Mouse (Mus musculus) spleen, adult 2 months (tissue): ENCODE results near the gene Cyp26c1. TPM values are rescaled to one million over a fixed set of nuclear protein-coding genes. Genes with fewer than 3 reads are reported as not detected.

Experiments
- DNase-seq, 2 experiments: peaks; one replicate each; pipeline versions ENCODE4 v3.0.0 to v3.0.0-alpha.2; 2012 to 2021; ENCODE audit warnings: low spot score in 2 of 2, low read depth in 1 of 2
- H3K27ac ChIP-seq: fragments of 200-500 bp; 2 replicates; pipeline ENCODE4 v1.5.1; 2012; ENCODE audit warnings: low read length, inconsistent platforms; ENCODE audit not compliant: insufficient read depth
- H3K27me3 ChIP-seq: fragments of 200-500 bp; 2 replicates; pipeline ENCODE4 v1.6.1; 2012; ENCODE audit warnings: mild to moderate bottlenecking, moderate library complexity, low read length, inconsistent platforms; ENCODE audit not compliant: control insufficient read depth, insufficient read depth
- H3K36me3 ChIP-seq: fragments of 200-500 bp; 2 replicates; pipeline ENCODE4 v1.6.1; 2012; ENCODE audit warnings: mild to moderate bottlenecking, low read length, inconsistent platforms; ENCODE audit not compliant: control insufficient read depth, insufficient read depth
- H3K4me1 ChIP-seq: fragments of 200-500 bp; 2 replicates; pipeline ENCODE4 v1.6.1; 2011; ENCODE audit warnings: inconsistent platforms; ENCODE audit not compliant: control insufficient read depth, insufficient read depth, insufficient read length
- H3K4me3 ChIP-seq: fragments of 200-500 bp; 2 replicates; pipeline ENCODE4 v1.5.1; 2011; ENCODE audit warnings: mild to moderate bottlenecking, inconsistent platforms; ENCODE audit not compliant: insufficient read depth, insufficient read length; ENCODE audit errors: extremely low read depth
- CTCF ChIP-seq: fragments of 200-500 bp; IDR thresholded peaks from 2 replicates; pipeline ENCODE4 v1.5.1; 2011; ENCODE audit warnings: mild to moderate bottlenecking, inconsistent platforms; ENCODE audit not compliant: insufficient read depth, insufficient read length, insufficient replicate concordance; ENCODE audit errors: extremely low read depth
- POLR2A ChIP-seq: fragments of 200-500 bp; IDR thresholded peaks from 2 replicates; pipeline ENCODE4 v1.6.1; 2011; ENCODE audit warnings: low read depth, low read length, inconsistent platforms
- WGBS: fragments of 180-500 bp; shearing (Covaris S2); methylation state at CpG from one replicate; pipeline ENCODE4 v1.1.7; 2018; 5-methylcytosine and 5-hydroxymethylcytosine counted together
- polyA plus RNA-seq: library from polyadenylated mRNA; depleted of rRNA; stranded (reverse); fragments of >200 nt; gene quantifications from 2 replicates; pipeline ENCODE4 v1.2.3, GENCODE M21; 2012; rRNA removed

Cyp26c1 gene
- polyA plus RNA-seq: 0.08 and 0.12 TPM in 2 replicates

DNA sequence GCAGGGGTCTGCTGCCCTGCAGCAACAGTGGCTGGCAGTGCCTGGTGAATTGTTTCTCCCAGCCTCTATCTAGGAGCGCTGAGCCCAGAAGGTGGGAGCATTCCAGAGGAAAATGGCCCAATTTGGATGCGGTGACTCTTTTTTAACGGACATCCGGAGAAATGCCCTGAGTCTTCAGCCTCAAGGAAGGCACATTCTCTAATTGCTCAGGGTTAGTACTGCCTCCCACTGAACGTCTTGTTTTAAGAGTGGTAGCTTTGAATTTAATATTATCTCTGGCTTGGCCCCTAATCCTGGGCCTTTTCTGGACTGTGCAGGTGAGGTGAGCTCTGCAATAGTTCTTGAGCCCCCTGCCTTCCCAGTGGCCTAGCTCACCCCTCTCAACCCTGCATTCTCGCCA is at the start of gene Cyp26c1:
Gene Cyp26c1, plus strand, starts transcription at position 301 of the 400 bp plus-strand sequence.
- no peak for DNase-seq
- Histone ChIP-seq H3K36me3 (peaks cover 32% of the 10 kb centered on the region), H3K27me3 (no peaks in the 10 kb centered on the region), H3K4me1 (no peaks in the 10 kb centered on the region), H3K27ac (no peak within 1 kb of the TSS), H3K4me3 (no peak within 1 kb of the TSS)
- WGBS: 91% methylated on average over 6 of the region's 6 CpGs
- no peak for TF ChIP-seq POLR2A
- no peak for TF ChIP-seq CTCF

- 80% methylated on average over 2 of the region's 2 CpGs for WGBS
- DNase-seq: no peak
- Histone ChIP-seq H3K36me3 (peaks cover 4% of the 10 kb centered on the region; the same call in 1 of the 2 replicates), H3K27ac (no peak overlapping the region), H3K4me1 (no peaks in the 10 kb centered on the region), H3K27me3 (no peaks in the 10 kb centered on the region), H3K4me3 (no peak overlapping the region)
- TF ChIP-seq CTCF: no peak
- no peak for TF ChIP-seq POLR2A
These were observed 37.4 kb upstream of the Cyp26c1 start for GRCm38 (mm10) chr19:37647994-37648393.

GRCm38 (mm10) chr19:37650526-37650925 is 34.9 kb upstream of the Cyp26c1 start:
- Histone ChIP-seq H3K4me3 (no peak overlapping the region), H3K4me1 (no peaks in the 10 kb centered on the region), H3K27me3 (no peaks in the 10 kb centered on the region), H3K27ac (no peak overlapping the region), H3K36me3 (peaks cover 11% of the 10 kb centered on the region)
- DNase-seq: no peak
- TF ChIP-seq CTCF (no peak), POLR2A (no peak)
- WGBS: 51% methylated on average over 2 of the region's 2 CpGs

DNA sequence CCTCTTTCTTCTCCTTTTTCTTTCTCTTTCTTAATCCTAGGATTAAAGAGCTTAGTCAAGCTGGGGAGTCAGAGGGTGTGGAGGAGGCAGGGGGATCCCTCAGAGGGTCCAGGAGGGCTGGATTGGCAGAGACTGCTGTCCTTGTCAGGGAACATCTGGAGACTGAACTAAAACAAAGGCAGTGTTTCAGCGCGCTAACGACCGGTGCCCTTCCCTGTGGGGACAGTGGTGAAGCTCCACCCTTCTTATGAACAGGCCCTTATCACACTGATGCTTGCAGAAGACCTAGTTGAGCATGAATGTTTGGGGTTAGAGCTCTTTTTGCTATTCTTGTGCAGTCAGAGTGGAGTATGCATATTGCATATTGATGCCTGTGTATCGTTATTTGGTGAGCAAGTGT is 31.4 kb upstream of the Cyp26c1 start:
- TF ChIP-seq CTCF: no peak
- TF ChIP-seq POLR2A: no peak
- Histone ChIP-seq H3K27ac (no peak overlapping the region), H3K27me3 (no peaks in the 10 kb centered on the region), H3K36me3 (peaks cover 11% of the 10 kb centered on the region), H3K4me3 (no peak overlapping the region), H3K4me1 (no peaks in the 10 kb centered on the region)
- DNase-seq: no peak
- WGBS: 82% methylated on average over 5 of the region's 5 CpGs

DNA sequence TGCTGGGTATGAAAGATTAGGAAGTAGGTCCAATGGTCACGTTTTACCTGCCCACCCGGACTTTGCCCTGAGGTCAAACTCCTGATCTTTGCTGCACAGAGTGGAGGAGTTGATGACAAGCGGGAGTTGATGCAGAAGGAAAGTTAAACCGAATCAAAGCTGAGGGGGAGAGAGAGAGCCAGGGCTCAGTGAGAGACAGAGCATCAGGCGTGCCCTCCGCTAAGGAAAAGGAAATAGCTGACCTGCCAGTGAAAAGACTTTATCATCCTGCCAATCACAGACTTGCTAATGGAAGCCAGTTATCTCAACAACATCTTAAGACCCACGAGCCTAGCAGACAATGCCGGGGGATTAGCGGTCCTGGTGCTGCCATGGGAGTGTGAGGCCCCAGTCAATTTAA is 28.9 kb upstream of the Cyp26c1 start:
- Histone ChIP-seq H3K27ac (no peak overlapping the region), H3K36me3 (peaks cover 13% of the 10 kb centered on the region), H3K4me1 (no peaks in the 10 kb centered on the region), H3K27me3 (no peaks in the 10 kb centered on the region), H3K4me3 (no peak overlapping the region)
- TF ChIP-seq CTCF: no peak
- no peak for TF ChIP-seq POLR2A
- WGBS: 88% methylated on average over 9 of the region's 9 CpGs
- DNase-seq: no peak

- Histone ChIP-seq H3K27me3 (no peaks in the 10 kb centered on the region), H3K36me3 (peaks cover 2% of the 10 kb centered on the region; the same call in 1 of the 2 replicates), H3K4me1 (no peaks in the 10 kb centered on the region), H3K4me3 (no peak overlapping the region), H3K27ac (no peak overlapping the region)
- DNase-seq: no peak
- no peak for TF ChIP-seq POLR2A
- TF ChIP-seq CTCF: no peak
- WGBS: 68% methylated on average over 6 of the region's 6 CpGs
These were observed 20.1 kb upstream of the Cyp26c1 start for GRCm38 (mm10) chr19:37665256-37665655.

DNA sequence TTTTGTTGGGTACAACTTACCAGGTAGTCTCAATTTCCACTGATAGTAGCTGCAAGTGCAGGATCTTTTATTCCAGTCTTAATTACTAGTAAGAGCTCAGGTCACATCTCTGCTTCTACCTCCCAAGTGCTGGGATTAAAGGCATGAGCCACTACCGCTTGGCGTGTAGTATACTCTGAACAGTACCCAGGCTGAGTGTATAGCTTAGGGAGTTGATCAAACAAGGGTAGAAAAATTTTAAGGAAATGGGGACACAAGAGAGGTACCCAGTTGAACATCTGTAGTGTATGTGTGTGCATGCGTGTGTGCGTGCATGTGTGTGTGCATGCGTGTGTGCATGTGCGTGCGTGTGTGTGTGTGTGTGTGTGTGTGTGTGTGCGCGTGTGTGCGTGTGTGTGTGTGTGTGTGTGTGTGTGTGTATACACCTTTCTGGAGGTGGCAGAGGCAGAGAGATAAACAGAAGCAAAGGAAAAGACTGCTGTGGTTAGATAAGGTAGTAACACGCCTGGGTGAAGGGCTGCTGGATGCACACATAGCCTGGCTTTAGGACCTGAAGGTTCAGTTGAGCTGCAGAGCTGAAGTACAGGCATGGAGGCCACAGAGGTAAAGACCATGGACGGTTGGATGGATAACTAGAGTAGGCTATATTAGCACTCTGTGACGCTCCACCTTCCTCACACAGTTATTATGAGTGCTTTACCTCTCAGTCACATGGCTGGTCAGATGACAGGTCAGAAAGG is 17.4 kb upstream of the Cyp26c1 start:
- H3K27me3 ChIP-seq: no peaks in the 10 kb centered on the region
- 76% methylated on average over 13 of the region's 13 CpGs for WGBS
- no peak overlapping the region for H3K4me3 ChIP-seq
- DNase-seq: no peak
- H3K4me1 ChIP-seq: no peaks in the 10 kb centered on the region
- no peak for TF ChIP-seq CTCF
- H3K36me3 ChIP-seq: no peaks in the 10 kb centered on the region
- H3K27ac ChIP-seq: no peak overlapping the region
